Mouse (Mus musculus): Measurements from ENCODE around the gene Sirt3. TPM values are rescaled to one million over a fixed set of nuclear protein-coding genes. Genes with fewer than 3 reads are reported as not detected.
A peak's percentile ranks its signal among the peaks of the same experiment; 100 is the strongest.

Gene Sirt3
- polyA plus RNA-seq, 1 experiment: 20.4 TPM

- H3K36me3 ChIP-seq (ENCODE audit: control insufficient read depth, insufficient read depth, low read length): peaks cover 56% of the 10 kb centered on the region
- peaks cover 13% of the 10 kb centered on the region for H3K4me1 ChIP-seq (ENCODE audit: control insufficient read depth, insufficient read depth, insufficient read length, low read length)
- H3K27ac ChIP-seq (ENCODE audit: insufficient read depth, low read depth, low read length): peak within 1 kb of the TSS; percentile 90
- no peaks in the 10 kb centered on the region for H3K27me3 ChIP-seq (ENCODE audit: control insufficient read depth, insufficient read depth, low read length)
- TF ChIP-seq CTCF (IDR thresholded peaks at IDR 0.05; ENCODE audit: extremely low read depth, insufficient read length, insufficient replicate concordance, low read depth, low read length): 0 out of 2 replicates have a peak, but pooled peaks have one; percentile 1
- TF ChIP-seq POLR2A (IDR thresholded peaks at IDR 0.05; ENCODE audit: low read depth, low read length): peak; percentile 44; the same call in 1 of the 2 replicates
- under 1% methylated on average over 49 of the region's 50 CpGs for WGBS
- H3K4me3 ChIP-seq (ENCODE audit: low read depth, low read length): peak within 1 kb of the TSS; percentile 82
Observed at GRCm38 (mm10) chr7:140856785-140857549, 25.1 kb downstream of the Sirt3 start, which contains the start of gene Ric8a. TSS of gene Ric8a (plus strand) at chr7:140856957.

DNA sequence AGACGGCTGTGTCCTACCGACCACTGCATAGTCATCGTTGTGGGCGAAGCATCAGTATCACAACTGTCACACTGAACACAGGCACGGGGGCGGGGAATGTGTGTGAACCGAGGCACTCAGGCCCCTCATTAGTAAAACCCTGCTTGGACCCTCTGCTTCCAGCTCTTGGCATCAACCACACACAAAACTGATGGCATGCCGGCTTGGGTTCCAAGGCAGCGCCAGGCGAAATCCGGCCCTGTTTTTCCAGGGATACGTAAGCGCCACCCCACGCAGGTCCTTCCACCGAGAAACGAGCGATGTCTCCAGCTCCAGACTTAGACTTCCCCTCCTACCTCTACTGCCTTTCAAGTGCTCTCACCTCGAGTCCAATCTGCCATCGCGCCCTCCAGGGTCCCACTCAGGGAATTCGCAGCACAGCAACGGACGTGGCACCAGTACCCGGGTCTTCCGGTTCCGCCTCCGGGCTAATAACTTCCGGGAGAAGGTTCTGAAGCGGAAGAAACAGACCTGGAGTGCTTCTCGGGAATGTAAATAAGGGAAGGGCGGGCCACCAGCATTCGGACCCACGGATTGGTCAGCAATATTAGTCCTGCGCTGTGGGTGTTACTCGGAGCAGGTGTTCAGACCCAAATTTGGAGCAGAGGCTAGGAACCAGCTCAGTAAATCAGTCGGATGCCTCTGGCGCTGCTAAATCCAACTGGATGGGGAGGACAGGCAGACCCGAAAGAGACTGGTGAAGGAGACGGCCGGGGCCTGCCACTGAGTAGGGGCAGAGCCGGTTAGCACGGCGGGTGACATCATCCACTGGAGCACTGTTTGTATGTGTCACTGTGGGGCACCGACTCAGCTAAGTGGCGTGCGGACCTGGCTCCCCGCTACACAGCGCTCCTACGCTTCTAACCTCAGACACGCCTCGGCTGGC lies 26.0 kb downstream of the Sirt3 start, which contains the start of gene Gm45785:
TSS of gene Gm45785 (minus strand) at position 472 of the 925 bp plus-strand sequence.
- H3K27ac ChIP-seq (ENCODE audit: insufficient read depth, low read depth, low read length): peak within 1 kb of the TSS; percentile 90
- H3K36me3 ChIP-seq (ENCODE audit: control insufficient read depth, insufficient read depth, low read length): peaks cover 49% of the 10 kb centered on the region
- H3K4me3 ChIP-seq (ENCODE audit: low read depth, low read length): peak within 1 kb of the TSS; percentile 82
- peaks cover 13% of the 10 kb centered on the region for H3K4me1 ChIP-seq (ENCODE audit: control insufficient read depth, insufficient read depth, insufficient read length, low read length)
- H3K27me3 ChIP-seq (ENCODE audit: control insufficient read depth, insufficient read depth, low read length): no peaks in the 10 kb centered on the region
- 0 out of 2 replicates have a peak, but pooled peaks have one; percentile 54 for TF ChIP-seq POLR2A (IDR thresholded peaks at IDR 0.05; ENCODE audit: low read depth, low read length)
- TF ChIP-seq CTCF (IDR thresholded peaks at IDR 0.05; ENCODE audit: extremely low read depth, insufficient read length, insufficient replicate concordance, low read depth, low read length): no peak
- WGBS: under 1% methylated on average over 51 of the region's 51 CpGs

GRCm38 (mm10) chr7:140855181-140855580 lies 26.9 kb downstream of the Sirt3 start:
- WGBS: 60% methylated on average over 9 of the region's 9 CpGs
- H3K27ac ChIP-seq (ENCODE audit: insufficient read depth, low read depth, low read length): no peak overlapping the region
- peak overlapping the region; percentile 82 for H3K4me3 ChIP-seq (ENCODE audit: low read depth, low read length)
- TF ChIP-seq CTCF (IDR thresholded peaks at IDR 0.05; ENCODE audit: extremely low read depth, insufficient read length, insufficient replicate concordance, low read depth, low read length): no peak
- TF ChIP-seq POLR2A (IDR thresholded peaks at IDR 0.05; ENCODE audit: low read depth, low read length): no peak
- peaks cover 13% of the 10 kb centered on the region for H3K4me1 ChIP-seq (ENCODE audit: control insufficient read depth, insufficient read depth, insufficient read length, low read length)
- H3K27me3 ChIP-seq (ENCODE audit: control insufficient read depth, insufficient read depth, low read length): no peaks in the 10 kb centered on the region
- peaks cover 41% of the 10 kb centered on the region for H3K36me3 ChIP-seq (ENCODE audit: control insufficient read depth, insufficient read depth, low read length)

DNA sequence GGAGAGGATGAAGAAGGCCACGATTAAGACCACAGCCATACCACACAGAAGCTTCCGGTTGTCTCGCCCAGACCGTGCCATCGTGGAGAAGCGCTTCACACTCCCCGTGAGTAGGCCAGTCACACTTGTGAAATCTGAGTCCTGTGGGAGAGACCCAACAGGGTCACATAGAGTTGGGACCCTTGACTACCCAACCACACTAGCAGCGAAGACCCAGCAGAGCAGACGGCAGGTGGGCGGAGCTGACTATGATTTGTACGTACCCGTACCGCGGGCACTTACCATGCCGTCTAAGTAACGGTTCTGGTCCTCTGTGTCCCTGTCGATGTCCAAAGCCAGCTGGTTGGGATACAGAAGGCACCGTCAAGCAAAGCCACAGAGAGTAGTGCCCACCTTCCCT lies 27.6 kb downstream of the Sirt3 start:
- Histone ChIP-seq H3K4me1 (ENCODE audit: control insufficient read depth, insufficient read depth, insufficient read length, low read length) (peaks cover 13% of the 10 kb centered on the region), H3K27me3 (ENCODE audit: control insufficient read depth, insufficient read depth, low read length) (no peaks in the 10 kb centered on the region), H3K36me3 (ENCODE audit: control insufficient read depth, insufficient read depth, low read length) (peaks cover 35% of the 10 kb centered on the region), H3K4me3 (ENCODE audit: low read depth, low read length) (no peak overlapping the region), H3K27ac (ENCODE audit: insufficient read depth, low read depth, low read length) (no peak overlapping the region)
- 89% methylated on average over 18 of the region's 18 CpGs for WGBS
- no peak for TF ChIP-seq POLR2A (IDR thresholded peaks at IDR 0.05; ENCODE audit: low read depth, low read length)
- no peak for TF ChIP-seq CTCF (IDR thresholded peaks at IDR 0.05; ENCODE audit: extremely low read depth, insufficient read length, insufficient replicate concordance, low read depth, low read length)

DNA sequence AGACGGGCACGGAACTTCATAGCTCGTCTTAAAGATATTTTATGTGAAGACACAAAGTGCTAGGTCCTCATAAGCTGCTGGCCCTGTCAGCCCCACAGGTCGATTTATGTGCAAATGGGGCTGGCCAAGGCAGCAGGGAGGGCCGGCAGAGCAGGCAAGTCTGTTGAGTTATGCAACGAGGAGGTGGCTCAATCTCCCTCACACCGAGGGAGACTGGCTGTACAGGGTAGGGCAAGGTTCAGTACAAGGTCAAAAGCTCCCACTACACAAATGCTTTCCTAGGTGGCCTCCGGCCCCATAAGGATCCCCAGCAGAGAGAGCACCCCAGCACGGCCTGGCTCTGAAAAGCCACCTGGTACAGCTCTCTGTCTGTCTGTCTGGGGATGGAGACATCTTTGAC lies 28.7 kb downstream of the Sirt3 start:
- H3K4me1 ChIP-seq (ENCODE audit: control insufficient read depth, insufficient read depth, insufficient read length, low read length): peaks cover 9% of the 10 kb centered on the region
- WGBS: 77% methylated on average over 9 of the region's 9 CpGs
- no peak overlapping the region for H3K4me3 ChIP-seq (ENCODE audit: low read depth, low read length)
- no peak for TF ChIP-seq POLR2A (IDR thresholded peaks at IDR 0.05; ENCODE audit: low read depth, low read length)
- TF ChIP-seq CTCF (IDR thresholded peaks at IDR 0.05; ENCODE audit: extremely low read depth, insufficient read length, insufficient replicate concordance, low read depth, low read length): no peak
- H3K27ac ChIP-seq (ENCODE audit: insufficient read depth, low read depth, low read length): no peak overlapping the region
- H3K27me3 ChIP-seq (ENCODE audit: control insufficient read depth, insufficient read depth, low read length): no peaks in the 10 kb centered on the region
- peaks cover 25% of the 10 kb centered on the region for H3K36me3 ChIP-seq (ENCODE audit: control insufficient read depth, insufficient read depth, low read length)

GRCm38 (mm10) chr7:140851916-140852315 lies 30.2 kb downstream of the Sirt3 start:
- Histone ChIP-seq H3K27me3 (ENCODE audit: control insufficient read depth, insufficient read depth, low read length) (no peaks in the 10 kb centered on the region), H3K36me3 (ENCODE audit: control insufficient read depth, insufficient read depth, low read length) (peaks cover 25% of the 10 kb centered on the region), H3K4me1 (ENCODE audit: control insufficient read depth, insufficient read depth, insufficient read length, low read length) (peaks cover 3% of the 10 kb centered on the region; the same call in 1 of the 2 replicates), H3K4me3 (ENCODE audit: low read depth, low read length) (no peak overlapping the region), H3K27ac (ENCODE audit: insufficient read depth, low read depth, low read length) (no peak overlapping the region)
- TF ChIP-seq POLR2A (IDR thresholded peaks at IDR 0.05; ENCODE audit: low read depth, low read length) (no peak), CTCF (IDR thresholded peaks at IDR 0.05; ENCODE audit: extremely low read depth, insufficient read length, insufficient replicate concordance, low read depth, low read length) (no peak)
- WGBS: 91% methylated on average over 4 of the region's 4 CpGs

Data from small intestine, adult 2 months (tissue).